Mouse (Mus musculus) heart, embryonic 14.5 days (tissue): Measurements from ENCODE around the gene Bphl. TPM values are rescaled to one million over a fixed set of nuclear protein-coding genes. Genes with fewer than 3 reads are reported as not detected.

Experiments used
- ATAC-seq: fragments of 200-750 bp; cut with Nextera tagmentation; 2 replicates; pipeline ENCODE4 v1.8.0; 2017; ENCODE audit warnings: low read depth, moderate TSS enrichment; ENCODE audit not compliant: insufficient number of reproducible peaks, insufficient read depth, low FRiP score
- H3K27ac ChIP-seq, 2 experiments: fragments of 200-500 bp in 1 of 2; fragments of 300-500 bp in 1 of 2; sonication (generic) in 1 of 2; replicated peaks in 1 of 2; 2 replicates each; pipeline ENCODE4 v1.5.1; 2012 to 2014; ENCODE audit warnings: low read depth in 2 of 2, low read length in 2 of 2, control low read depth in 1 of 2, mild to moderate bottlenecking in 1 of 2, mixed read lengths in 1 of 2; ENCODE audit not compliant: control insufficient read depth in 1 of 2, insufficient read depth in 1 of 2
- H3K27me3 ChIP-seq: fragments of 300-500 bp; sonication (generic); 2 replicates; pipeline ENCODE4 v1.6.1; 2014; ENCODE audit warnings: mild to moderate bottlenecking, low read length, control low read depth; ENCODE audit not compliant: control insufficient read depth, insufficient read depth
- H3K36me3 ChIP-seq: fragments of 300-500 bp; sonication (generic); 2 replicates; pipeline ENCODE4 v1.6.1; 2014; ENCODE audit warnings: mild to moderate bottlenecking, control low read depth, low read length, mixed read lengths; ENCODE audit not compliant: control insufficient read depth, insufficient read depth
- H3K4me1 ChIP-seq, 2 experiments: fragments of 200-500 bp in 1 of 2; fragments of 300-500 bp in 1 of 2; sonication (generic) in 1 of 2; 2 replicates each; pipeline ENCODE4 v1.6.1; 2012 to 2014; ENCODE audit warnings: low read length in 2 of 2, control low read depth in 1 of 2, mixed read lengths in 1 of 2; ENCODE audit not compliant: control insufficient read depth in 2 of 2, insufficient read depth in 2 of 2
- H3K4me2 ChIP-seq: fragments of 300-500 bp; sonication (generic); 2 replicates; pipeline ENCODE4 v1.6.1; 2014; ENCODE audit warnings: mild to moderate bottlenecking, low read length
- H3K4me3 ChIP-seq, 2 experiments: fragments of 200-500 bp in 1 of 2; fragments of 300-500 bp in 1 of 2; sonication (generic) in 1 of 2; 2 replicates each; pipeline ENCODE4 v1.5.1; 2012 to 2014; ENCODE audit warnings: low read length in 2 of 2, mild to moderate bottlenecking in 2 of 2, control low read depth in 1 of 2, low read depth in 1 of 2, moderate library complexity in 1 of 2; ENCODE audit not compliant: control insufficient read depth in 1 of 2, insufficient read depth in 1 of 2
- H3K9ac ChIP-seq: fragments of 300-500 bp; sonication (generic); 2 replicates; pipeline ENCODE4 v1.6.1; 2014; ENCODE audit warnings: mild to moderate bottlenecking, low read length
- H3K9me3 ChIP-seq: fragments of 300-500 bp; sonication (generic); 2 replicates; pipeline ENCODE4 v1.6.1; 2016; ENCODE audit warnings: low read length, control low read depth; ENCODE audit not compliant: control insufficient read depth
- WGBS: fragments of 180-500 bp; shearing (Covaris S2); extraction: QIAGEN DNeasy Blood & Tissue Kit; methylation state at CpG from one replicate; pipeline ENCODE4 v1.1.7; 2014; 5-methylcytosine and 5-hydroxymethylcytosine counted together
- polyA plus RNA-seq: library from polyadenylated mRNA; unstranded; fragments of >200 nt; fragmentation: Nextera tagmentation; extraction: Ambion mirVana; gene quantifications from 2 replicates; pipeline ENCODE4 v1.2.1, GENCODE M21; 2014

Gene Bphl
- polyA plus RNA-seq, 1 experiment from 2014 or later = 50.1 TPM

GRCm38 (mm10) chr13:34109035-34109676 is 71.8 kb downstream of the Bphl start:
- no peak overlapping the region for H3K27ac ChIP-seq
- no peak overlapping the region for H3K9ac ChIP-seq
- H3K4me3 ChIP-seq = no peak overlapping the region
- H3K4me2 ChIP-seq = no peak overlapping the region
- WGBS = 79% methylated on average over 4 of the region's 4 CpGs
- H3K27me3 ChIP-seq = no peaks in the 10 kb centered on the region
- ATAC-seq = no peak
- H3K9me3 ChIP-seq = no peaks in the 10 kb centered on the region
- peaks cover 2 to 18% of the 10 kb centered on the region in 2 experiments; a peak in 3 of 4 replicates for H3K4me1 ChIP-seq
- no peaks in the 10 kb centered on the region for H3K36me3 ChIP-seq

GRCm38 (mm10) chr13:34109677-34110058 is 72.3 kb downstream of the Bphl start:
- Histone ChIP-seq H3K9me3 (no peaks in the 10 kb centered on the region), H3K27ac (no peak overlapping the region), H3K4me3 (no peak overlapping the region), H3K4me1 (peaks cover 2 to 18% of the 10 kb centered on the region in 2 experiments; a peak in 3 of 4 replicates), H3K36me3 (no peaks in the 10 kb centered on the region), H3K4me2 (no peak overlapping the region), H3K9ac (no peak overlapping the region), H3K27me3 (no peaks in the 10 kb centered on the region)
- ATAC-seq = no peak
- 64% methylated on average over 4 of the region's 4 CpGs for WGBS

GRCm38 (mm10) chr13:34111019-34111418 is 73.6 kb downstream of the Bphl start:
- no peak overlapping the region for H3K9ac ChIP-seq
- H3K27ac ChIP-seq = no peak overlapping the region
- ATAC-seq = no peak
- H3K36me3 ChIP-seq = no peaks in the 10 kb centered on the region
- no peaks in the 10 kb centered on the region for H3K27me3 ChIP-seq
- H3K4me2 ChIP-seq = no peak overlapping the region
- H3K4me3 ChIP-seq = no peak overlapping the region
- peaks cover 0 to 11% of the 10 kb centered on the region in 2 experiments; a peak in 3 of 4 replicates for H3K4me1 ChIP-seq
- 61% methylated on average over 5 of the region's 5 CpGs for WGBS
- H3K9me3 ChIP-seq = no peaks in the 10 kb centered on the region

GRCm38 (mm10) chr13:34111878-34112277 is 74.5 kb downstream of the Bphl start:
- no peak for ATAC-seq
- Histone ChIP-seq H3K9me3 (no peaks in the 10 kb centered on the region), H3K27me3 (no peaks in the 10 kb centered on the region), H3K4me3 (no peak overlapping the region), H3K4me2 (no peak overlapping the region), H3K9ac (no peak overlapping the region), H3K4me1 (peaks cover 0 to 2% of the 10 kb centered on the region in 2 experiments; a peak in 2 of 4 replicates), H3K36me3 (no peaks in the 10 kb centered on the region), H3K27ac (no peak overlapping the region)
- 82% methylated on average over 3 of the region's 3 CpGs for WGBS

GRCm38 (mm10) chr13:34112369-34113081 is 75.1 kb downstream of the Bphl start:
- Histone ChIP-seq H3K4me2 (no peak overlapping the region), H3K4me1 (no peaks in the 10 kb centered on the region), H3K36me3 (no peaks in the 10 kb centered on the region), H3K27ac (no peak overlapping the region), H3K9me3 (no peaks in the 10 kb centered on the region), H3K27me3 (no peaks in the 10 kb centered on the region), H3K9ac (no peak overlapping the region), H3K4me3 (no peak overlapping the region)
- ATAC-seq = no peak
- 61% methylated on average over 5 of the region's 5 CpGs for WGBS

GRCm38 (mm10) chr13:34113086-34113485 is 75.7 kb downstream of the Bphl start:
- no peak overlapping the region for H3K4me3 ChIP-seq
- H3K27me3 ChIP-seq = no peaks in the 10 kb centered on the region
- H3K36me3 ChIP-seq = no peaks in the 10 kb centered on the region
- no peak for ATAC-seq
- no peak overlapping the region for H3K4me2 ChIP-seq
- no peaks in the 10 kb centered on the region for H3K9me3 ChIP-seq
- H3K27ac ChIP-seq = no peak overlapping the region
- no peaks in the 10 kb centered on the region for H3K4me1 ChIP-seq
- H3K9ac ChIP-seq = no peak overlapping the region
- 69% methylated on average over 3 of the region's 3 CpGs for WGBS

- Histone ChIP-seq H3K36me3 (no peaks in the 10 kb centered on the region), H3K4me3 (no peak overlapping the region), H3K27ac (no peak overlapping the region), H3K9me3 (no peaks in the 10 kb centered on the region), H3K9ac (no peak overlapping the region), H3K27me3 (no peaks in the 10 kb centered on the region), H3K4me2 (no peak overlapping the region), H3K4me1 (peaks cover 0 to 3% of the 10 kb centered on the region in 2 experiments; a peak in 2 of 4 replicates)
- WGBS = 88% methylated on average over 4 of the region's 4 CpGs
- ATAC-seq = no peak
These were observed 77.3 kb downstream of the Bphl start for GRCm38 (mm10) chr13:34114654-34115053.
